1 mouse cellular context compared by ENCODE assay signal in the genomic region with DNA sequence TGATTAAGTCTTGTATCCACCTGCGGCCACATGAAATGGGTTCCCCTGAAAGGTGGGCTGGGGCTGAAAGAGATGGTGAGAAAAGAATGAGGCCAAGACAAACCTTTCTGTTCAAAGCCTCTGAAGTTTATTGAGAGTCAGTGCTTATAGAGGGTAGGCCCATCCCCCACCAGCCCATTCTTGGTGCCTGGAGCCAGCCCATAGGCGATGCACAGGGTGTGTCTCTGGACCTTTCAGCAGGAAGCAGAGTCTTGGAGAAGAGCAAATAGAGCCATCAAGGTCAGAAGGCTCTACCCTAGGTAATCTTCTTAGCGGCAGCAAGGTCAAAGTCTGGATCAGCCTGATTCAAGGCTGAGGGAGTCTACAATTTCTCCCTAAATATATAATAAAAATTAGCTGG. TPM values are rescaled to one million over a fixed set of nuclear protein-coding genes. Genes with fewer than 3 reads are reported as not detected.
"Had no signal": no experiment of that assay in that cellular context is flagged by ENCODE, and none has a peak within 500 bp of the region (broad histone marks: within the 10 kb centered on the region; RNA-seq: fewer than 3 reads in every experiment).

No protein-coding gene starts in this region.

RNA-seq across cellular contexts. Expression of gene Mrgprb1, which starts 20.2 kb away (rescaled TPM):
- total RNA-seq: neutrophil, adult 5-6 weeks had no signal

RNA-seq across cellular contexts. Expression of gene Mrgprb8, which starts 47.6 kb away (rescaled TPM):
- total RNA-seq: neutrophil, adult 5-6 weeks had no signal
